Mouse (Mus musculus) G1E (cell line): Measurements from ENCODE around the gene Cep57l1. TPM values are rescaled to one million over a fixed set of nuclear protein-coding genes. Genes with fewer than 3 reads are reported as not detected.

Source experiments
- ATAC-seq: 2 replicates; pipeline ENCODE4 v1.8.0; 2016; ENCODE audit warnings: mild to moderate bottlenecking; ENCODE audit not compliant: insufficient number of reproducible peaks, poor library complexity, low FRiP score, severe bottlenecking; ENCODE audit errors: extremely low read depth
- DNase-seq: peaks from one replicate; pipeline ENCODE4 v3.0.0; 2012; ENCODE audit warnings: low spot score
- H3K27me3 ChIP-seq: 2 replicates; pipeline ENCODE4 v1.6.1; 2012; ENCODE audit warnings: mild to moderate bottlenecking, low read length, inconsistent platforms; ENCODE audit not compliant: insufficient read depth
- H3K36me3 ChIP-seq: replicated peaks from 2 replicates; pipeline ENCODE3; 2012; ENCODE audit warnings: mild to moderate bottlenecking, inconsistent platforms
- H3K4me1 ChIP-seq: 2 replicates; pipeline ENCODE4 v1.6.1; 2012; ENCODE audit warnings: low read depth, low read length, inconsistent platforms, mixed read lengths; ENCODE audit not compliant: insufficient read depth
- H3K4me3 ChIP-seq: 2 replicates; pipeline ENCODE4 v1.5.1; 2012; ENCODE audit warnings: low read depth, mild to moderate bottlenecking, inconsistent platforms, low read length, moderate library complexity, mixed read lengths
- H3K9me3 ChIP-seq: replicated peaks from 2 replicates; pipeline ENCODE4 v1.6.1; 2012; ENCODE audit warnings: inconsistent platforms
- CTCF ChIP-seq: IDR thresholded peaks from 2 replicates; pipeline ENCODE4 v1.5.1; 2012; ENCODE audit warnings: low read depth, low read length, inconsistent platforms, mixed read lengths
- GATA1 ChIP-seq: IDR thresholded peaks from 2 replicates; pipeline ENCODE4 v1.6.1; 2012; ENCODE audit warnings: borderline replicate concordance, low read length, inconsistent platforms, mixed read lengths
- GATA2 ChIP-seq: IDR thresholded peaks from 2 replicates; pipeline ENCODE4 v1.6.1; 2012; ENCODE audit warnings: low read depth, low read length, inconsistent platforms, borderline replicate concordance
- POLR2AphosphoS5 ChIP-seq: IDR thresholded peaks from 2 replicates; pipeline ENCODE4 v1.6.1; 2012; ENCODE audit warnings: low read depth, low read length, inconsistent platforms; ENCODE audit not compliant: insufficient replicate concordance
- TAL1 ChIP-seq: conservative IDR thresholded peaks from 2 replicates; pipeline ENCODE4 v1.6.1; 2012; ENCODE audit warnings: low read depth, low read length, inconsistent platforms, mixed read lengths
- polyA plus RNA-seq: library from polyadenylated mRNA; stranded (reverse); fragments of >175 nt; gene quantifications from 2 replicates; pipeline ENCODE4 v1.2.3, GENCODE M21; 2012
- total RNA-seq, 2 experiments: library from RNA; stranded (forward) in 1 of 2; stranded (reverse) in 1 of 2; fragments of 200-1000 nt in 1 of 2; fragments of >200 nt in 1 of 2; fragmentation: Nextera tagmentation in 1 of 2; gene quantifications; 2 replicates each; pipeline ENCODE4 v1.2.3; 2014 to 2017

The Cep57l1 gene
- total and polyA plus RNA-seq, 3 experiments = 2.5 to 90.5 (median 38.4) TPM

DNA sequence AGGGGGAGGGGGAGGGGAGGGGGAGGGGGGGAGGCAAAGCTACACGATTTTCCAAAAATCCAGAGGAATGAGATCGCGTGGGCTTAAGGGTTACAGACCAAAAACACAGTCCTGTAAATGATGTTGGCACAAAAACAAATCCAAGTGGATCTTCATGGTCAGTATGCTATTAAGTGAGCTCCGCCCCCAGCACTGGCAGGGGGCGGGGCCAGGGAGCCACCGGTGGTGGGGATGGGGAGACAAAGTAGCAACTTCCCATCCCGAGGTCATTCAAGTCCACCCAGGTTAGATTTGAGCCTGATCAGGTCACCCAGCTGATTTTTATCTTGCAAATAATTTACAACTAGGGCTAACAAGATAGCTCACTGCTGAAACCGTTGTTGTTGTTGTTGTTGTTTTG is 132.3 kb downstream of the Cep57l1 start:
- Histone ChIP-seq H3K27me3 (peaks cover 22% of the 10 kb centered on the region), H3K4me1 (no peaks in the 10 kb centered on the region; the same call in 1 of the 2 replicates), H3K36me3 (no peaks in the 10 kb centered on the region), H3K9me3 (no peaks in the 10 kb centered on the region), H3K4me3 (no peak overlapping the region)
- DNase-seq (no peak), ATAC-seq (no peak)
- no peak for TF ChIP-seq POLR2AphosphoS5
- no peak for TF ChIP-seq CTCF
- TF ChIP-seq GATA1 = no peak
- TF ChIP-seq TAL1 = no peak
- TF ChIP-seq GATA2 = no peak

DNA sequence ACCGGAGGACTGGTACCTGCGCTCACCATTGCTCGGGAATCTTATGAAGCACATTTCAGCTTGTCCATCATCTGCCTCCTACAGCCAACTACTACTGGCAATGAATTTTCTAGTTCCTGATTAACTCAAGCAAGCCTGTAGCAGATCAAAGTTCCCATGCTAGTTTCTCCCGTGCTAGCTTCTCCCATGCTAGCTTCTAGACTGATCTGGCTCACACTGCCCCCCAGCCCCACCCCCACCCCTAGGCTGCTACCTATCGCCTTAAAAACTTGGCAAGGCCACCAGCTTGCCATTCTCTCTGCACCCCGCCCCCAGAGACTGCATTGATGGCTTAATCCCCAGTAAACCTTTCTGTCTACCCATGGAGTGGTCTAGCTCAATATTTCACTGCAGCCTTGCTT is 133.0 kb downstream of the Cep57l1 start:
- no peak for TF ChIP-seq POLR2AphosphoS5
- TF ChIP-seq GATA1 = no peak
- no peak for TF ChIP-seq GATA2
- TF ChIP-seq TAL1 = no peak
- no peak for TF ChIP-seq CTCF
- ATAC-seq = no peak
- peaks cover 21% of the 10 kb centered on the region for H3K27me3 ChIP-seq

DNA sequence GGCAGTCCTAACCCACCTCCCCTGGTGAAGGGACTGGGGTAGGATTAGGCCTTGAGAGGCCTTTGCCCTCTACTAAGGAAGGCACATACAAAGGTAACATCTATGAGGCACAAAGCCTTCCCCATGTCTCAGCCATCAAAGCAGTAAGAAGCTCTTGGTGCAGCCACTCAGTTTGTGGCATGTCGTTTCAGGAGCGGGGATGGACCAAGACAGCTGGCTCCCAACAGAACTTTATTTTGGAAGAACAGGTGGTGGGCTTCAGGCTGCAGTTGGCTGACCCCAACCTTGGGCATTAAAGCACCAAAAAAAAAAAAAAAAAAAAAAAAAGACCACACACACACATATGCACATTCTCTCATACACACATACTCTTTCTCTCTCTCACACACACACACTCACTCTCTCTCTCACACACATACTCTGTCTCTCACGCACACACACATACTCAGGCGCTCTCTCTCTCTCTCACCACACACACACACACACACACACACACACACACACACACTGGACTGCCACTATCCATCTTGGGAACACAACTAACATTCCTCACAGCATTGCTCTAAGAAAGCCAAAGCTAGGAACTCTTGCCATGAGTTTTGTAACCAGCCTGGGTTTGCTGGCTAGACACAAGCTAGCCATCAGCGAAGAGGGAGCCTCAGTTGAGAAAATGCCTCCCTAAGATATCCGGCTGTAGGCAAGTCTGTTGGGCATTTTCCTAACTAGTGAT is 133.7 kb downstream of the Cep57l1 start:
- DNase-seq (no peak), ATAC-seq (no peak)
- Histone ChIP-seq H3K4me3 (no peak overlapping the region), H3K27me3 (peaks cover 16% of the 10 kb centered on the region), H3K4me1 (no peaks in the 10 kb centered on the region; the same call in 1 of the 2 replicates), H3K9me3 (no peaks in the 10 kb centered on the region), H3K36me3 (no peaks in the 10 kb centered on the region)
- TF ChIP-seq POLR2AphosphoS5 (no peak), TAL1 (no peak), GATA2 (no peak), CTCF (no peak), GATA1 (no peak)

More for the DNA sequence above, 133.0 kb downstream of the Cep57l1 start:
- H3K4me1 ChIP-seq = no peaks in the 10 kb centered on the region; the same call in 1 of the 2 replicates
- no peaks in the 10 kb centered on the region for H3K9me3 ChIP-seq
- no peak overlapping the region for H3K4me3 ChIP-seq
- H3K36me3 ChIP-seq = no peaks in the 10 kb centered on the region
- DNase-seq = no peak

DNA sequence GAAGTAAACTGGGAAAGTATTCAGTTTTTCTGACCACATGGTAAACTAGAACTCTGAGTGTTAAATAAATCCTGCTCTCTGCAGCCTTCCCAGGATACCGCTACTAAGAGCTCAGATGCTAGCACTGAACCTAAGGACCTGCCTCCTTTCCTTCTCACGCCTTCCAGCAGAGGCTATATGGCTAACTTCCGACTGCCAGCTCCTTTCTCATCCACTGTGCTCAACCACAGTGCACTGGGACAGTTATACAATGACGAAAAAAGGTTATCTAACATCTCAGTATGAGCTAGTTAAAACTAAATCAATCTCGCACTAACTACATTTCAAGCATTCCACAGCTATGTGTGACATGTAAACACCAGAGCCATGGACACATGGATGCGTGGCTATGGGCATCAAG is 134.4 kb downstream of the Cep57l1 start:
- Histone ChIP-seq H3K4me3 (no peak overlapping the region), H3K4me1 (no peaks in the 10 kb centered on the region; the same call in 1 of the 2 replicates), H3K9me3 (no peaks in the 10 kb centered on the region), H3K36me3 (no peaks in the 10 kb centered on the region), H3K27me3 (peaks cover 14% of the 10 kb centered on the region)
- DNase-seq = no peak
- no peak for ATAC-seq
- no peak for TF ChIP-seq GATA2
- TF ChIP-seq POLR2AphosphoS5 = no peak
- TF ChIP-seq TAL1 = no peak
- TF ChIP-seq CTCF = no peak
- TF ChIP-seq GATA1 = no peak

DNA sequence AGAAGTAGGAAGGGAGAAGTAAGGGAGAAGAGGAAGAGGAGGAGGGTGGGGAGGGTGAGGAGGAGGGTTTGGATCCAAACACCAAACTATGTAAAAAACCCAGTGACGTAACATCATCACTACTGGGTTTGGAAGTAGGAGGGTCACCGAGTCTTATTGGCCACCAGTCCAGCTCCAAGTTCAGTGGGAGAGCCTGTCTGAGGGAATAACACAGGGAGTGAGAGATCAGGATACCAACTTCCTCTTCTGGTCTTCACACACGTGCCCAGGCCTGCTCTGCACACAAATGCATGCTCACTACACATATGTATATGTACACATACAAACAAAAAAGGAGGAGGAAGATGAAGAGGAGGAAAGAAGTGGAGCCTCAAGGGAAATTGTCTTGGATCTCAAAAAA is 135.3 kb downstream of the Cep57l1 start:
- no peak for TF ChIP-seq POLR2AphosphoS5
- no peak for TF ChIP-seq GATA1
- TF ChIP-seq GATA2 = no peak
- no peak for TF ChIP-seq CTCF
- TF ChIP-seq TAL1 = no peak

DNA sequence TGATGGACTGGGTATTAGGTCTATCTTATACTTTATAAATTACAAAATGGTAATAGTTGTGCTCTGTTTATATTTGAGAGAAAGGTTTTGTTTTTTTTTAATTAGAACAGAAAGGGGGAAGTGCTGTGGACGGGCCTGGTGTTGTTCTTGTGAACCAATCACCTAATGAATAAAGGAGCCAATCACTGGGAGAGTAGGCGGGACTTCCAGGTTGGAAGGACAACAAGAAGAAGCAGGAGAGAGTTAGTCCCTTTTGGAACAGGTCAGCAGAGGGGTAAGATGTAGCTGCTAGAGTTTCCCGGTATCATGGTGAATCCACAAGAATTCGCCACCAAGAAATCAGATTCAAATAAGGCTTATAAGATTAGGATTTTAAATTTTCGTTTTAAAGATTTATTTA is 139.5 kb downstream of the Cep57l1 start:
- no peak for ATAC-seq

More for the DNA sequence above, 135.3 kb downstream of the Cep57l1 start:
- no peaks in the 10 kb centered on the region for H3K9me3 ChIP-seq
- no peak for ATAC-seq
- peaks cover 14% of the 10 kb centered on the region for H3K27me3 ChIP-seq
- no peaks in the 10 kb centered on the region for H3K36me3 ChIP-seq
- no peaks in the 10 kb centered on the region; the same call in 1 of the 2 replicates for H3K4me1 ChIP-seq
- H3K4me3 ChIP-seq = no peak overlapping the region
- no peak for DNase-seq

More for the DNA sequence above, 139.5 kb downstream of the Cep57l1 start:
- no peaks in the 10 kb centered on the region for H3K36me3 ChIP-seq
- no peaks in the 10 kb centered on the region for H3K4me1 ChIP-seq
- TF ChIP-seq POLR2AphosphoS5 (no peak), GATA1 (no peak), CTCF (no peak), GATA2 (no peak), TAL1 (no peak)
- H3K9me3 ChIP-seq = no peaks in the 10 kb centered on the region
- no peak for DNase-seq
- peaks cover 7% of the 10 kb centered on the region; the same call in 1 of the 2 replicates for H3K27me3 ChIP-seq
- no peak overlapping the region for H3K4me3 ChIP-seq

Other genes starting within 250 kb of the Cep57l1 start
- not detected in 2 replicates for gene Ccdc162, start 93.2 kb downstream of the Cep57l1 start, total RNA-seq (2014; fragmentation: Nextera tagmentation)
- 0.41 and 0.60 TPM in 2 replicates for gene Ccdc162, start 93.2 kb downstream of the Cep57l1 start, total RNA-seq (2017)
- gene Ccdc162, start 93.2 kb downstream of the Cep57l1 start, polyA plus RNA-seq = not detected in 2 replicates
- gene Sesn1, start 64 bp upstream of the Cep57l1 start, total RNA-seq (2014; fragmentation: Nextera tagmentation) = 27.1 and 30.3 TPM in 2 replicates
- gene Sesn1, start 64 bp upstream of the Cep57l1 start, total RNA-seq (2017) = 46.7 and 49.3 TPM in 2 replicates
- gene Sesn1, start 64 bp upstream of the Cep57l1 start, polyA plus RNA-seq = 7.2 and 9.1 TPM in 2 replicates
- not detected in 2 replicates for gene Armc2, start 208.6 kb upstream of the Cep57l1 start, total RNA-seq (2014; fragmentation: Nextera tagmentation)
- 0.06 and 0.27 TPM in 2 replicates for gene Armc2, start 208.6 kb upstream of the Cep57l1 start, total RNA-seq (2017)
- not detected in 2 replicates for gene Armc2, start 208.6 kb upstream of the Cep57l1 start, polyA plus RNA-seq